Mouse (Mus musculus) hindbrain, embryonic 10.5 days (tissue): ENCODE data around the gene Lgr6. TPM values are rescaled to one million over a fixed set of nuclear protein-coding genes. Genes with fewer than 3 reads are reported as not detected.

Experiments
- DNase-seq: peaks from one replicate; pipeline ENCODE4 v3.0.0-alpha.2; 2017; ENCODE audit warnings: low spot score
- H3K27ac ChIP-seq: fragments of 300-500 bp; sonication (generic); 2 replicates; pipeline ENCODE4 v1.5.1; 2016; ENCODE audit warnings: mild to moderate bottlenecking, moderate library complexity
- H3K27me3 ChIP-seq: fragments of 300-500 bp; sonication (generic); 2 replicates; pipeline ENCODE4 v1.6.1; 2016; ENCODE audit warnings: mild to moderate bottlenecking; ENCODE audit not compliant: poor library complexity, insufficient read depth, severe bottlenecking
- H3K36me3 ChIP-seq: fragments of 300-500 bp; sonication (generic); 2 replicates; pipeline ENCODE4 v1.6.1; 2016; ENCODE audit warnings: mild to moderate bottlenecking, moderate library complexity
- H3K4me1 ChIP-seq: fragments of 300-500 bp; sonication (generic); replicated peaks from 2 replicates; pipeline ENCODE4 v1.6.1; 2016; ENCODE audit warnings: mild to moderate bottlenecking
- H3K4me3 ChIP-seq: fragments of 300-500 bp; sonication (generic); 2 replicates; pipeline ENCODE4 v1.5.1; 2016; ENCODE audit warnings: mild to moderate bottlenecking, moderate library complexity
- H3K9me3 ChIP-seq: fragments of 300-500 bp; sonication (generic); 2 replicates; pipeline ENCODE4 v1.6.1; 2016; ENCODE audit warnings: mild to moderate bottlenecking, moderate library complexity
- WGBS: fragments of 180-500 bp; shearing (Covaris S2); methylation state at CpG from one replicate; pipeline ENCODE4 v1.1.7; 2016; 5-methylcytosine and 5-hydroxymethylcytosine counted together
- polyA plus RNA-seq: library from polyadenylated mRNA; unstranded; fragments of >200 nt; fragmentation: Nextera tagmentation; extraction: Ambion mirVana; gene quantifications from 2 replicates; pipeline ENCODE4 v1.2.1, GENCODE M21; 2016

Gene Lgr6
- polyA plus RNA-seq, 1 experiment from 2014 or later: 0.26 TPM

- 84% methylated on average over 6 of the region's 6 CpGs for WGBS
- Histone ChIP-seq H3K9me3 (0 out of 2 replicates have a peak, but pooled peaks cover 4% of the 10 kb centered on the region), H3K4me1 (peaks cover 8% of the 10 kb centered on the region; the same call in 1 of the 2 replicates), H3K27ac (no peak overlapping the region), H3K27me3 (no peaks in the 10 kb centered on the region), H3K4me3 (no peak overlapping the region), H3K36me3 (no peaks in the 10 kb centered on the region)
- DNase-seq: no peak
Measured at GRCm38 (mm10) chr1:135060174-135060573, 44.9 kb downstream of the Lgr6 start.

GRCm38 (mm10) chr1:135056901-135057300 is 48.2 kb downstream of the Lgr6 start:
- Histone ChIP-seq H3K9me3 (no peaks in the 10 kb centered on the region), H3K36me3 (no peaks in the 10 kb centered on the region), H3K4me1 (peaks cover 12% of the 10 kb centered on the region; the same call in 1 of the 2 replicates), H3K4me3 (no peak overlapping the region), H3K27ac (peak overlapping the region; percentile 50), H3K27me3 (no peaks in the 10 kb centered on the region)
- 86% methylated on average over 8 of the region's 8 CpGs for WGBS
- no peak for DNase-seq

DNA sequence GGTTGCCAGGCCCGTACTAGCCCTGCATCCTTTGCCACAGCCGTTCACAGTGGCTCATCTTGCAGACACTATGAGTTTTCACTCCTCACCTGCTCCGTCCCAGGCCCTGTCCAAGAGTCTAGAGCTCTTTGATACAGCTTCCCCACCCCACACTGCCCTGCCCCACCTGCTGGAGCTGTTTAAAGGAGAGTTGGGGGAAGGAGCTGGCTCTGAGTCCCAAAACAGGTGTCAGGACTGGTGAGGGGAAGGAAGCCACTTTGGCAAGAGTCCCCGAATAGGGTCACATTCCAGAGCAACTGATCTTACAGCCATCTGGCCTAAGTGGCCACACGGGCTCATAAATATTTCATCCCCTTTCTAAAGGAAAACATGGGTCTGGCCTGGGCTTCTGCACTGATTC is 51.0 kb downstream of the Lgr6 start:
- no peak for DNase-seq
- no peaks in the 10 kb centered on the region for H3K9me3 ChIP-seq
- 78% methylated on average over 5 of the region's 5 CpGs for WGBS
- no peak overlapping the region for H3K27ac ChIP-seq
- no peaks in the 10 kb centered on the region for H3K27me3 ChIP-seq
- no peaks in the 10 kb centered on the region for H3K36me3 ChIP-seq
- H3K4me3 ChIP-seq: no peak overlapping the region
- H3K4me1 ChIP-seq: peaks cover 17% of the 10 kb centered on the region; the same call in 1 of the 2 replicates

- WGBS: 98% methylated on average over 2 of the region's 2 CpGs
Measured at GRCm38 (mm10) chr1:135044439-135044838, 60.6 kb downstream of the Lgr6 start.

GRCm38 (mm10) chr1:135036297-135036696 is 68.8 kb downstream of the Lgr6 start:
- DNase-seq: no peak
- Histone ChIP-seq H3K27me3 (no peaks in the 10 kb centered on the region; the same call in 1 of the 2 replicates), H3K36me3 (no peaks in the 10 kb centered on the region), H3K4me1 (no peaks in the 10 kb centered on the region), H3K4me3 (no peak overlapping the region), H3K27ac (no peak overlapping the region), H3K9me3 (no peaks in the 10 kb centered on the region)
- WGBS: 86% methylated on average over 5 of the region's 5 CpGs

More at GRCm38 (mm10) chr1:135044439-135044838, 60.6 kb downstream of the Lgr6 start:
- H3K4me1 ChIP-seq: no peaks in the 10 kb centered on the region
- H3K27me3 ChIP-seq: no peaks in the 10 kb centered on the region
- H3K27ac ChIP-seq: no peak overlapping the region
- DNase-seq: no peak
- no peaks in the 10 kb centered on the region for H3K9me3 ChIP-seq
- no peaks in the 10 kb centered on the region for H3K36me3 ChIP-seq
- H3K4me3 ChIP-seq: no peak overlapping the region

DNA sequence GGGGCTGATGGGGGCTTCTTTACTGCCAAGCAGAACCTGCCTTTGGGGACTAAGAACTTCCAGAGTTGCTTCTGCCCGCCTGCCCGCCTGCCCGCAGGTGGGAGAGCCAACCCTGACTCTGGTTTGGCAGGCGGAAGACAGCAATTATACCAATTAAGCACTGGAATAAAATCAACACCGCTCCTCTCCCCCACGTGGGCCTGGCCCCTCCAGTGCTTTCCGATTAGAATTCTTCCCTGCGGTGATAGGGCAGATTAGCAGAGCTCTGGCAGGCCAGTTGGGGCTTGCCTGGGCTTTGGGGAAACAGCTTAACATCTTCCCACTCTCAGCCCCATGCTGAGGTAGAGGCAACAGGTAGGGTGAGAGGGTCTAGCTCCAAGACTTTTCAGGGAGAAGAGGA is 72.4 kb downstream of the Lgr6 start:
- Histone ChIP-seq H3K27me3 (no peaks in the 10 kb centered on the region; the same call in 1 of the 2 replicates), H3K36me3 (no peaks in the 10 kb centered on the region), H3K4me1 (no peaks in the 10 kb centered on the region), H3K27ac (no peak overlapping the region), H3K9me3 (peaks cover 3% of the 10 kb centered on the region; the same call in 1 of the 2 replicates), H3K4me3 (no peak overlapping the region)
- DNase-seq: no peak
- WGBS: 50% methylated on average over 8 of the region's 8 CpGs

GRCm38 (mm10) chr1:135030121-135030520 is 75.0 kb downstream of the Lgr6 start:
- H3K4me1 ChIP-seq: no peaks in the 10 kb centered on the region
- 84% methylated on average over 2 of the region's 2 CpGs for WGBS
- no peak overlapping the region for H3K4me3 ChIP-seq
- no peak for DNase-seq
- no peaks in the 10 kb centered on the region; the same call in 1 of the 2 replicates for H3K27me3 ChIP-seq
- no peaks in the 10 kb centered on the region for H3K36me3 ChIP-seq
- no peak overlapping the region for H3K27ac ChIP-seq
- peaks cover 6% of the 10 kb centered on the region for H3K9me3 ChIP-seq

DNA sequence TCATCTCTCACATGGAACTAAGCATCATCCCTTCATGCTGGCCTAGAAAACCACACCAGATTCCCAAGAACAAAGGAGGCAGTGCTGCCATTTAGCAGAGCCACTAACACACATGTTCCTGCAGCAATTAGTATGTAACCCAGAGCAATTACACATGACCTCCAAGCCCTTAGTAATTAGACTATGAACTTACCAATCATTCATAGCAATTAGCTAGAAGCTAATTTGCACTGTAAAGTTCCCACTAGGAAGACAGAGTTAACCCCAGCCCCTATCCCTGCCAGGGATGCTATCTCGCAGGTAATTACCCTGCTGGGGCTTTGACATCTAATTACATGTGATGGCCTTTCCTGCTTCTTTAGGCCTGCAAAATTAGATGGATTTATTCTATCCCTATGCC is 78.8 kb downstream of the Lgr6 start:
- H3K36me3 ChIP-seq: no peaks in the 10 kb centered on the region
- no peak overlapping the region for H3K4me3 ChIP-seq
- peaks cover 4% of the 10 kb centered on the region for H3K4me1 ChIP-seq
- no peak for DNase-seq
- H3K9me3 ChIP-seq: peaks cover 10% of the 10 kb centered on the region
- no peak overlapping the region for H3K27ac ChIP-seq
- no peaks in the 10 kb centered on the region for H3K27me3 ChIP-seq
- 87% methylated on average over 1 of the region's 1 CpGs for WGBS

GRCm38 (mm10) chr1:135023583-135023982 is 81.5 kb downstream of the Lgr6 start:
- no peak for DNase-seq
- WGBS: 75% methylated on average over 1 of the region's 1 CpGs
- peaks cover 7% of the 10 kb centered on the region; the same call in 1 of the 2 replicates for H3K27me3 ChIP-seq
- no peak overlapping the region for H3K4me3 ChIP-seq
- peaks cover 10% of the 10 kb centered on the region for H3K9me3 ChIP-seq
- peaks cover 24% of the 10 kb centered on the region for H3K4me1 ChIP-seq
- H3K27ac ChIP-seq: no peak overlapping the region
- H3K36me3 ChIP-seq: no peaks in the 10 kb centered on the region

- Histone ChIP-seq H3K27me3 (peaks cover 17% of the 10 kb centered on the region; the same call in 1 of the 2 replicates), H3K36me3 (no peaks in the 10 kb centered on the region), H3K4me1 (peaks cover 29% of the 10 kb centered on the region), H3K9me3 (0 out of 2 replicates have a peak, but pooled peaks cover 4% of the 10 kb centered on the region), H3K27ac (no peak overlapping the region), H3K4me3 (no peak overlapping the region)
- DNase-seq: no peak
- 80% methylated on average over 5 of the region's 5 CpGs for WGBS
Measured at GRCm38 (mm10) chr1:135021936-135022335, 83.1 kb downstream of the Lgr6 start.

- Histone ChIP-seq H3K4me1 (peaks cover 34% of the 10 kb centered on the region), H3K27me3 (peaks cover 18% of the 10 kb centered on the region; the same call in 1 of the 2 replicates), H3K4me3 (no peak overlapping the region), H3K27ac (peak overlapping the region; percentile 64; the same call in 1 of the 2 replicates), H3K9me3 (0 out of 2 replicates have a peak, but pooled peaks cover 4% of the 10 kb centered on the region), H3K36me3 (no peaks in the 10 kb centered on the region)
- DNase-seq: no peak
- WGBS: 60% methylated on average over 5 of the region's 5 CpGs
Measured at GRCm38 (mm10) chr1:135020970-135021369, 84.1 kb downstream of the Lgr6 start.

DNA sequence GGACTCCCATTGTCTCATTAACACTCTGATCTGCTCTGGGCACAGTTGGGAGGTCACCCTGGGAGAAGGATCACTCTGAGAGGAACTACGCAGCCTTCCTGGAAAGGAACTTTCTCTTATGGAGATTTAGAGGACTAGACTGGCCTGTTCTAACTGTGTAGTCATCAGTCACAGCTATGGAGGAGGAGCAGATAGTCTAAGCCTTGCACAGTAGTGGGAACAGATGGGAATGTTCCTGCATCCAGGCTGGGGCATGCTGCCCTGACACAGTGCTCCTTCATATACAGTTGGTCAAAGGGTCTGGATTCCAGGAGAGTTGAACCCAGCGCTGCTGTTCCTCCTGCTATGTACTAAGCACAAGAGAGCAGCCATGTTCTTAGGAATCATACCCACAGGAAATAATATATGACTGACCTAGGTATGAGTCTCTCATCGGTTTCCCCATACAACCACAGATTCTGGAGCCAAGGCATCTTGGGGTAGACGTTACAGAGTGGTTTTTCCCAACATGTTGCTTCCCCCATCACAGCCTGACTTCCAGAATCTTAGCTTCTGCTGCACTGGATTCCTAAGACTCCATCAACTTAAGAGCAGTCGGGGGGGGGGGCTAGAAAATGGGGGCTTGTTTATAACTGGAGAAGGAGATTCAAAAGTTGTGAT is 84.7 kb downstream of the Lgr6 start:
- no peak for DNase-seq
- Histone ChIP-seq H3K36me3 (no peaks in the 10 kb centered on the region), H3K27me3 (peaks cover 21% of the 10 kb centered on the region; the same call in 1 of the 2 replicates), H3K27ac (no peak overlapping the region), H3K9me3 (0 out of 2 replicates have a peak, but pooled peaks cover 4% of the 10 kb centered on the region), H3K4me3 (no peak overlapping the region), H3K4me1 (peaks cover 40% of the 10 kb centered on the region)
- 90% methylated on average over 5 of the region's 5 CpGs for WGBS

- Histone ChIP-seq H3K4me1 (peaks cover 46% of the 10 kb centered on the region), H3K36me3 (no peaks in the 10 kb centered on the region), H3K9me3 (0 out of 2 replicates have a peak, but pooled peaks cover 4% of the 10 kb centered on the region), H3K27me3 (peaks cover 21% of the 10 kb centered on the region; the same call in 1 of the 2 replicates), H3K4me3 (no peak overlapping the region), H3K27ac (no peak overlapping the region)
- no peak for DNase-seq
- WGBS: 77% methylated on average over 4 of the region's 4 CpGs
Measured at GRCm38 (mm10) chr1:135019775-135020167, 85.3 kb downstream of the Lgr6 start.
